Mouse (Mus musculus): Measurements from ENCODE around the gene Ppp1ca.

GRCm38 (mm10) chr19:4181892-4182291 is 10.0 kb upstream of the Ppp1ca start:
- no peak for TF ChIP-seq MAX (IDR thresholded peaks at IDR 0.05)
- TF ChIP-seq CTCF (IDR thresholded peaks at IDR 0.05; ENCODE audit: control insufficient read depth, insufficient read depth, insufficient read length): no peak
